Mouse (Mus musculus) induced T-regulatory cell, adult 2 months (primary cell): ENCODE results near the gene Tbl3.
"Not testable (repeated sequence)": the region's sequence is repeated elsewhere in the genome, so short reads cannot be mapped to it uniquely, and the experiment has no call there.

Source experiments
- DNase-seq: peaks from one replicate; pipeline ENCODE4 v3.0.0-alpha.2; 2012; ENCODE audit warnings: low read depth

Tbl3 gene

GRCm38 (mm10) chr17:24696011-24696697 lies 11.3 kb downstream of the Tbl3 start, which contains the start of the genes Gfer and Noxo1:
Gene Gfer (minus strand): TSS chr17:24696156.
Gene Noxo1 (plus strand): TSS chr17:24696234.
- peak; percentile 91 for DNase-seq

- DNase-seq, result no peak
Observed at GRCm38 (mm10) chr17:24695326-24696010, 12.0 kb downstream of the Tbl3 start.

- DNase-seq, result no peak
Observed at GRCm38 (mm10) chr17:24692385-24692784, 15.1 kb downstream of the Tbl3 start.

GRCm38 (mm10) chr17:24689251-24690081 lies 18.0 kb downstream of the Tbl3 start, which contains the start of gene Syngr3:
Gene Syngr3 (minus strand): TSS chr17:24689955.
- peak; percentile 49 for DNase-seq

- DNase-seq, result no peak
Observed at GRCm38 (mm10) chr17:24687599-24687998, 19.9 kb downstream of the Tbl3 start.

- DNase-seq, result peak; percentile 85
Observed at GRCm38 (mm10) chr17:24687146-24687595, 20.3 kb downstream of the Tbl3 start.

GRCm38 (mm10) chr17:24686514-24686913 lies 20.9 kb downstream of the Tbl3 start:
- peak; percentile 87 for DNase-seq

- DNase-seq, result no peak
Observed at GRCm38 (mm10) chr17:24677500-24678080, 29.9 kb downstream of the Tbl3 start.

GRCm38 (mm10) chr17:24676877-24677276 lies 30.6 kb downstream of the Tbl3 start:
- no peak for DNase-seq

- DNase-seq, result peak; percentile 89
Observed at GRCm38 (mm10) chr17:24676187-24676586, 31.3 kb downstream of the Tbl3 start.

GRCm38 (mm10) chr17:24674277-24674676 lies 33.2 kb downstream of the Tbl3 start:
- no peak for DNase-seq

GRCm38 (mm10) chr17:24672141-24672540 lies 35.3 kb downstream of the Tbl3 start:
- DNase-seq, result no peak

- DNase-seq, result peak; percentile 43
Observed at GRCm38 (mm10) chr17:24671346-24671745, 36.1 kb downstream of the Tbl3 start.

- DNase-seq, result no peak
Observed at GRCm38 (mm10) chr17:24670246-24670844, 37.1 kb downstream of the Tbl3 start.

- peak; percentile 95 for DNase-seq
Observed at GRCm38 (mm10) chr17:24669545-24670245, 37.8 kb downstream of the Tbl3 start, which contains the start of gene Zfp598. Gene Zfp598 (plus strand): TSS chr17:24669687.

- DNase-seq, result not testable (repeated sequence)
Observed at GRCm38 (mm10) chr17:24669214-24669544, 38.3 kb downstream of the Tbl3 start.

GRCm38 (mm10) chr17:24667416-24667815 lies 40.0 kb downstream of the Tbl3 start:
- peak; percentile 85 for DNase-seq

GRCm38 (mm10) chr17:24667011-24667410 lies 40.4 kb downstream of the Tbl3 start:
- not testable (repeated sequence) for DNase-seq

- peak; percentile 54 for DNase-seq
Observed at GRCm38 (mm10) chr17:24658017-24658758, 49.3 kb downstream of the Tbl3 start, which contains the start of gene Npw. Gene Npw (minus strand): TSS chr17:24658457.

- no peak for DNase-seq
Observed at GRCm38 (mm10) chr17:24654969-24655368, 52.5 kb downstream of the Tbl3 start.
